Mouse (Mus musculus) forebrain, embryonic 14.5 days (tissue): Measurements from ENCODE around the gene Prex1. TPM values are rescaled to one million over a fixed set of nuclear protein-coding genes. Genes with fewer than 3 reads are reported as not detected.
A peak's percentile ranks its signal among the peaks of the same experiment; 100 is the strongest.
"Not testable (repeated sequence)": the region's sequence is repeated elsewhere in the genome, so short reads cannot be mapped to it uniquely, and the experiment has no call there.

Experiments
- ATAC-seq: fragments of 200-750 bp; cut with Nextera tagmentation; 2 replicates; pipeline ENCODE4 v1.8.0; 2017; ENCODE audit warnings: mild to moderate bottlenecking, moderate library complexity
- DNase-seq: peaks from one replicate; pipeline ENCODE4 v3.0.0-alpha.2; 2015; ENCODE audit warnings: low spot score
- H3K27ac ChIP-seq: fragments of 300-500 bp; sonication (generic); 2 replicates; pipeline ENCODE4 v1.5.1; 2014; ENCODE audit warnings: low read depth, mild to moderate bottlenecking, control low read depth, low read length, moderate library complexity
- H3K27me3 ChIP-seq: fragments of 300-500 bp; sonication (generic); replicated peaks from 2 replicates; pipeline ENCODE4 v1.6.1; 2014; ENCODE audit warnings: low read length, control low read depth, mixed read lengths; ENCODE audit not compliant: control insufficient read depth, insufficient read depth
- H3K36me3 ChIP-seq: fragments of 300-500 bp; sonication (generic); 2 replicates; pipeline ENCODE4 v1.6.1; 2014; ENCODE audit warnings: low read length, control low read depth; ENCODE audit not compliant: control insufficient read depth, insufficient read depth
- H3K4me1 ChIP-seq: fragments of 300-500 bp; sonication (generic); 2 replicates; pipeline ENCODE4 v1.6.1; 2014; ENCODE audit warnings: antibody characterized with exemption, low read length, control low read depth; ENCODE audit not compliant: control insufficient read depth, insufficient read depth
- H3K4me2 ChIP-seq: fragments of 300-500 bp; sonication (generic); 2 replicates; pipeline ENCODE4 v1.6.1; 2014; ENCODE audit warnings: mild to moderate bottlenecking, control low read depth, low read length
- H3K4me3 ChIP-seq: fragments of 300-500 bp; sonication (generic); 2 replicates; pipeline ENCODE4 v1.5.1; 2014; ENCODE audit warnings: low read depth, low read length, control low read depth
- H3K9ac ChIP-seq: fragments of 300-500 bp; sonication (generic); 2 replicates; pipeline ENCODE4 v1.6.1; 2014; ENCODE audit warnings: mild to moderate bottlenecking, low read length, control low read depth, moderate library complexity
- H3K9me3 ChIP-seq: fragments of 300-500 bp; sonication (generic); replicated peaks from 2 replicates; pipeline ENCODE4 v1.6.1; 2016; ENCODE audit warnings: low read length, control low read depth, mixed read lengths; ENCODE audit not compliant: control insufficient read depth
- WGBS: fragments of 180-500 bp; shearing (Covaris S2); extraction: QIAGEN DNeasy Blood & Tissue Kit; methylation state at CpG from one replicate; pipeline ENCODE4 v1.1.7; 2014; 5-methylcytosine and 5-hydroxymethylcytosine counted together
- polyA plus RNA-seq: library from polyadenylated mRNA; unstranded; fragments of >200 nt; fragmentation: Nextera tagmentation; extraction: Ambion mirVana; gene quantifications from 2 replicates; pipeline ENCODE4 v1.2.1, GENCODE M21; 2014

Prex1 gene
- polyA plus RNA-seq, 1 experiment from 2014 or later = 28.4 TPM

DNA sequence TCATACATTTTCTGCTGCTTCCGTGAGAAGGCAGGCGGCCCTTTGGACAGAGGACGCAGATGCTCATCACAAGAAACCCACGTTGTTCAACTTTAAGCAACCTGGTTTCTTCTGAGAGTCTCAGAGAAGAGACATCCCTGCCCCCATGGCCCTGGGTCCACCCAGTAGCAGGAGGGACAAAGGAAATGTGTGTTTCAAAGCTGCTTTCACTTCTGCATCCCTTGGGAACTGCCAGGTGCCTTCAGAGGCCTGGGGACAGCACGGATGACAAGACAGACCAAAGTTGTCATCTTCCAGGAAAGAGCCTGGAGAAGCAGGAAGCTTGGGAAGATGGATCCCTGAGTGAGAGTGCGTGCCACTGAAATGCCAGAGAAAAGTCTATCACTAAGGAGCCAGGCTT is 27.8 kb upstream of the Prex1 start:
- DNase-seq (no peak), ATAC-seq (no peak)
- 82% methylated on average over 6 of the region's 6 CpGs for WGBS
- Histone ChIP-seq H3K27me3 (no peaks in the 10 kb centered on the region), H3K4me3 (no peak overlapping the region), H3K4me2 (no peak overlapping the region), H3K9me3 (no peaks in the 10 kb centered on the region), H3K27ac (no peak overlapping the region), H3K9ac (no peak overlapping the region), H3K4me1 (no peaks in the 10 kb centered on the region), H3K36me3 (no peaks in the 10 kb centered on the region)

DNA sequence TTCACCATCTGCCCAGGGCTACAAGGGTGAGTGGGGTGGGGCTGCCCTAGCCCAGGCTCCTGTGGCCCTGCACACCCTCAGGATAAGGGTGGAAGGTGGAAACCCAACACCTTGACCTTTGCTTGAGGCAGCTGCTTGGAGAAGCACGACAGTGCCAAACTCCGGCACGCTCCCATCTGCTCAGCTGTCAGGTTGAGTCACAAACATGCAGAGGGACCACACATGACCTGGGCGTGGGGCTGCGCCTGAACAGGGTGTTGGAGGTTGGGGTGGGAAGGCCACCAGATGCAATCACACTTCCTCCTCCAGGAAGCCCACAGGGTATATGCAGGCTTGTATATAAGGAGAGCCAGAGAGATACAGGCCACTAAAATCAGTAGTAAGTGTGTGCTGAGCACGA is 26.8 kb upstream of the Prex1 start:
- H3K27me3 ChIP-seq = no peaks in the 10 kb centered on the region

GRCm38 (mm10) chr2:166737307-166737706 is 23.7 kb upstream of the Prex1 start:
- Histone ChIP-seq H3K4me1 (no peaks in the 10 kb centered on the region; the same call in 1 of the 2 replicates), H3K4me2 (no peak overlapping the region), H3K27me3 (no peaks in the 10 kb centered on the region), H3K9me3 (no peaks in the 10 kb centered on the region), H3K27ac (no peak overlapping the region), H3K9ac (no peak overlapping the region), H3K4me3 (no peak overlapping the region), H3K36me3 (no peaks in the 10 kb centered on the region)
- ATAC-seq (no peak), DNase-seq (no peak)
- 59% methylated on average over 7 of the region's 7 CpGs for whole genome bisulfite sequencing

More for the DNA sequence above, 26.8 kb upstream of the Prex1 start:
- no peaks in the 10 kb centered on the region; the same call in 1 of the 2 replicates for H3K4me1 ChIP-seq
- DNase-seq (no peak), ATAC-seq (no peak)
- WGBS = 77% methylated on average over 6 of the region's 6 CpGs
- no peak overlapping the region for H3K27ac ChIP-seq
- H3K9me3 ChIP-seq = no peaks in the 10 kb centered on the region
- H3K4me2 ChIP-seq = no peak overlapping the region
- no peak overlapping the region for H3K4me3 ChIP-seq
- H3K36me3 ChIP-seq = no peaks in the 10 kb centered on the region
- H3K9ac ChIP-seq = no peak overlapping the region

DNA sequence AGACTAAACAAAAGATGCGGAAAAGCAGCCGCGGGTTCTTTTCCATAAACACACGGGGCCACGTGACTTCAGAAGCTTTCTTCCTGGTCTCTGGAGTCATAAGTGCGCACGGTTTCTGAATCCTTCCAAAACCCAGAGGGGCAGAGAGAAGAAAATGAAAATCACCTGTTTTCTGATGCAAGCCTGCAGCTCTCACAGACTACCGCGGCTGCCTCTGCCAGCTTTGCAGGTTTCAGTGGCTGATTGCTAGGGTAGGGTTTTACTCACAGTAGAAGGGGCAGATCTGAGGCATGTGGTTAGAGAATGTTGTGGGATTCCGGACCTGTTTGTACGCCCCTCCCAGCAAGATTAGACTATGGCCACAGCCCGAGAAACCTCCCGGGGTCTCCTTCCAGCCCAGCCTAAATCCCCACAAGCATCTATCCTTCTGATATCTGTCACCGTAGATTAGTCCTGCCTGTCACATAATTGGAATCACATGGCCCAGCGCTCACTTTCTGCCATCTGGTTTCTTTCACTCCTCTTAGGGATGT is 21.9 kb upstream of the Prex1 start:
- Histone ChIP-seq H3K4me1 (peaks cover 2% of the 10 kb centered on the region), H3K27ac (no peak overlapping the region), H3K4me3 (no peak overlapping the region), H3K4me2 (peak overlapping the region; percentile 5; the same call in 1 of the 2 replicates), H3K9me3 (no peaks in the 10 kb centered on the region), H3K36me3 (no peaks in the 10 kb centered on the region), H3K9ac (no peak overlapping the region), H3K27me3 (no peaks in the 10 kb centered on the region)
- 35% methylated on average over 15 of the region's 15 CpGs for WGBS
- DNase-seq (peak; percentile 37), ATAC-seq (no peak)

DNA sequence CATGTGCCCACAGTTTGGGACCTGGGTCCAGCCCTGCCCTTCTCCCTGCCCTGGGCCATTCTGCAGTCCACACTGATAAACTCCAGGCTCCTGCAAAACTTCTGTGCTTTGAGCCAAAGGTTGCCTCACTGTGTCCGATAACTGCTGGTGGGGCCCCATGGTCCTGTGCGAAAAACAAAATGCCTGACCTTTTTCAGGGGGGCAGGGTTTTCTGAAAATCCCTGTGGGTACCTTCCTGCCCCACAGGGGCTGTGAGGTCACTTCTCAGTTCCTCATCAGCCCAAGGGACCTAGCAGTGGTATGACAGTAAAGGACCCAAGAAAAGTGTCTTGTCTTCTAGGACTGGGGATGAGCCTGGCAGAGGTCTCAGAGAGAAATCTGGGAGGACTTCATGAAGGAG is 19.2 kb upstream of the Prex1 start:
- H3K27me3 ChIP-seq = no peaks in the 10 kb centered on the region
- WGBS = 90% methylated on average over 2 of the region's 2 CpGs
- no peak overlapping the region for H3K4me2 ChIP-seq
- H3K4me3 ChIP-seq = no peak overlapping the region
- no peak overlapping the region for H3K27ac ChIP-seq
- H3K36me3 ChIP-seq = no peaks in the 10 kb centered on the region
- peaks cover 16% of the 10 kb centered on the region for H3K4me1 ChIP-seq
- no peak for ATAC-seq
- DNase-seq = no peak
- no peaks in the 10 kb centered on the region for H3K9me3 ChIP-seq
- H3K9ac ChIP-seq = no peak overlapping the region

- Histone ChIP-seq H3K9me3 (no peaks in the 10 kb centered on the region), H3K4me1 (peaks cover 16% of the 10 kb centered on the region), H3K9ac (no peak overlapping the region), H3K27me3 (no peaks in the 10 kb centered on the region), H3K4me3 (no peak overlapping the region), H3K36me3 (no peaks in the 10 kb centered on the region), H3K27ac (no peak overlapping the region), H3K4me2 (no peak overlapping the region)
- 82% methylated on average over 4 of the region's 4 CpGs for WGBS
- ATAC-seq = no peak
- DNase-seq = no peak
These were observed 18.5 kb upstream of the Prex1 start for GRCm38 (mm10) chr2:166732146-166732545.

GRCm38 (mm10) chr2:166731102-166731883 is 17.7 kb upstream of the Prex1 start:
- H3K9ac ChIP-seq, DNase-seq, H3K4me3 ChIP-seq, H3K27me3 ChIP-seq, H3K36me3 ChIP-seq, H3K9me3 ChIP-seq, ATAC-seq, H3K4me2 ChIP-seq, H3K27ac ChIP-seq: not testable (repeated sequence)
- 81% methylated on average over 1 of the region's 1 CpGs for WGBS
- H3K4me1 ChIP-seq = peaks cover 16% of the 10 kb centered on the region

DNA sequence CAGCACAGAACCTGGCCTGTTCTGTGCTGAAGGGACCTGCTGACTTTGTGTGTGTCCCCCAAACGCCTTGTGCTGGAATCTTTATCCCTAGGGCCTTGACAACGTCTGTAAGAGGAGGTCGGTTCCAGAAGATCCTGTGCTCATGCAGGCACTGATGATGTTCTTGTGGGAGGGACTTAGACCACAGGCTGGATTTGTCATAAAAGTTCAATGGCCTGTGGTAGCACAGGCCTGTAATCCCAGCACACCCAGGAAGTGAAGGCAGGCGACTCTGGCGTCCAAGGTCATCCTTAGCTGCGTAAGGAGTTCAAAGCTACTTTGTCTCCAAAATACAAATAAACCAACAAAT is 16.9 kb upstream of the Prex1 start:
- WGBS = 65% methylated on average over 6 of the region's 6 CpGs

More for the DNA sequence above, 16.9 kb upstream of the Prex1 start:
- Histone ChIP-seq H3K4me3 (no peak overlapping the region), H3K9ac (no peak overlapping the region), H3K9me3 (no peaks in the 10 kb centered on the region), H3K36me3 (no peaks in the 10 kb centered on the region), H3K27ac (no peak overlapping the region), H3K4me2 (no peak overlapping the region), H3K4me1 (peaks cover 16% of the 10 kb centered on the region), H3K27me3 (no peaks in the 10 kb centered on the region)
- ATAC-seq (no peak), DNase-seq (no peak)
